Mouse (Mus musculus) left cerebral cortex, postnatal 14 days (tissue): Measurements from ENCODE around the gene Spef2. TPM values are rescaled to one million over a fixed set of nuclear protein-coding genes. Genes with fewer than 3 reads are reported as not detected.
"Not testable (repeated sequence)": the region's sequence is repeated elsewhere in the genome, so short reads cannot be mapped to it uniquely, and the experiment has no call there.

Source experiments
- DNase-seq, 2 experiments: peaks; one replicate each; pipeline ENCODE4 v3.0.0; 2021 to 2022; ENCODE audit warnings: low spot score in 2 of 2, mixed read lengths in 1 of 2
- intact Hi-C: fragments of 180-260 bp; cut with DNase I; formaldehyde crosslinking; loops from one replicate; pipeline ENCODE4 v1.15.1; 2025
- long read RNA-seq, 2 experiments: library from polyadenylated mRNA; stranded (forward); transcript quantifications; one replicate each; pipeline ENCODE4 v2.0.0; 2021
- total RNA-seq, 2 experiments: library from RNA; stranded (reverse); gene quantifications; 2 replicates each; pipeline ENCODE4 v1.2.3; 2021

Spef2 gene
- total RNA-seq, result under 1 TPM; 0.70 to 0.72 TPM
- long read RNA-seq, experiment 1, partial matches to known transcripts, result 0 of 1 reads
- long read RNA-seq, experiment 1, other reads (novel, unspliced or antisense), result 1 of 1 reads
- long read RNA-seq, experiment 2, partial matches to known transcripts, result 1 of 1 reads
- long read RNA-seq, experiment 2, other reads (novel, unspliced or antisense), result 0 of 1 reads

- DNase-seq, result peak; percentile 59 to 65
- intact Hi-C loops, result no loop called here
Observed at GRCm38 (mm10) chr15:9748359-9749102, at the start of gene Spef2. Spef2 (minus strand) TSS chr15:9748868.

GRCm38 (mm10) chr15:9794131-9794530, 45.5 kb upstream of the Spef2 start:
- DNase-seq, result no peak
- intact Hi-C loops, result no loop called here

GRCm38 (mm10) chr15:9788245-9789030, 39.8 kb upstream of the Spef2 start:
- intact Hi-C loops, result no loop called here
- no peak for DNase-seq

- DNase-seq, intact Hi-C loops: not testable (repeated sequence)
Observed at GRCm38 (mm10) chr15:9774222-9775142, 25.8 kb upstream of the Spef2 start.

- intact Hi-C loops, result no loop called here
- no peak for DNase-seq
Observed at GRCm38 (mm10) chr15:9768184-9768918, 19.7 kb upstream of the Spef2 start.

- no peak for DNase-seq
- intact Hi-C loops, result no loop called here
Observed at GRCm38 (mm10) chr15:9767034-9767433, 18.4 kb upstream of the Spef2 start.

GRCm38 (mm10) chr15:9750966-9751365, 2.3 kb upstream of the Spef2 start:
- intact Hi-C loops, result no loop called here
- no peak for DNase-seq

GRCm38 (mm10) chr15:9747410-9748104, 1.1 kb downstream of the Spef2 start:
- intact Hi-C loops, result no loop called here
- no peak for DNase-seq

- intact Hi-C loops, result no loop called here
- DNase-seq, result no peak
Observed at GRCm38 (mm10) chr15:9742172-9742571, 6.5 kb downstream of the Spef2 start.

GRCm38 (mm10) chr15:9714574-9715458, 33.9 kb downstream of the Spef2 start:
- intact Hi-C loops, result no loop called here
- DNase-seq, result no peak

- DNase-seq, result peak in 1 of 2 experiments; percentile 13
- intact Hi-C loops, result no loop called here
Observed at GRCm38 (mm10) chr15:9713707-9714106, 35.0 kb downstream of the Spef2 start.

GRCm38 (mm10) chr15:9710330-9710729, 38.3 kb downstream of the Spef2 start:
- intact Hi-C loops, result no loop called here

GRCm38 (mm10) chr15:9705830-9706450, 42.7 kb downstream of the Spef2 start:
- intact Hi-C loops, result no loop called here
- no peak for DNase-seq

More at GRCm38 (mm10) chr15:9710330-9710729, 38.3 kb downstream of the Spef2 start:
- no peak for DNase-seq

GRCm38 (mm10) chr15:9701845-9702244, 46.8 kb downstream of the Spef2 start:
- no peak for DNase-seq
- intact Hi-C loops, result no loop called here

- no peak for DNase-seq
- intact Hi-C loops, result no loop called here
Observed at GRCm38 (mm10) chr15:9691721-9692120, 56.9 kb downstream of the Spef2 start.

- intact Hi-C loops, result no loop called here
- no peak for DNase-seq
Observed at GRCm38 (mm10) chr15:9690845-9691244, 57.8 kb downstream of the Spef2 start.

- intact Hi-C loops, result no loop called here
- DNase-seq, result no peak
Observed at GRCm38 (mm10) chr15:9690436-9690835, 58.2 kb downstream of the Spef2 start.
